9 mouse cellular contexts compared by ENCODE assay signal in the genomic region with DNA sequence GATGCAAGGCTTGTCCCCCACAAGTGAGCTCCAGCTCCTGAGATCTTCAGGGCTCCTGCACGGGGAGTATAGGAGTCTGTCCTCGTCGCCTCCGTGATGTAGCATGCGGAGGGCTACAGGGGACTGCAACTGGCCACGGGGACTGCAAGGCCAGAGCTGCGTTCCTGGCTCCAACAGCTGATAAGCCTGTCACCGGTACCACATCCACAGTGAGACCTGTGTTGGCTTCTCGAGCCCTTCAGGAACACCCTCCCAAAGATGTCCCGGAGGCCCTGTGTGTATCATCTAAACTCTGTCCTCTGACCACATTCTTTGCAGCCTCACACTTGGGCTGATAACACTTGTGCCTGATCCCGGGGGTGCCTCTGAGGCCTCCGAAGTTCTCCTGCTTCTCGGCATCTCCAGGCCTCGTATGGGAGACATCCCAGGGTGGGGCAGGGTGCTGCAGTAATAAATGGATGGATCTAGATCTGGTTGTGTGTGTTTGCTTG. TPM values are rescaled to one million over a fixed set of nuclear protein-coding genes. Genes with fewer than 3 reads are reported as not detected.
A peak's percentile ranks its signal among the peaks of the same experiment; 100 is the strongest.
DNase-seq lines count a peak whose midpoint lies in the region; ATAC-seq and TF ChIP-seq lines count a peak whose summit lies in the region.
"Had no signal": no experiment of that assay in that cellular context is flagged by ENCODE, and none has a peak within 500 bp of the region (broad histone marks: within the 10 kb centered on the region; RNA-seq: fewer than 3 reads in every experiment).

No protein-coding gene starts in this region.

- 32% methylated on average over 14 of the region's 14 CpGs for WGBS in forebrain, embryonic 10.5 days
- WGBS in forebrain, embryonic 14.5 days, result 35% methylated on average over 14 of the region's 14 CpGs
- 36% methylated on average over 14 of the region's 14 CpGs for WGBS in neural tube, embryonic 11.5 days
- 26% methylated on average over 14 of the region's 14 CpGs for WGBS in limb, embryonic 13.5 days

- intact Hi-C loops in left cerebral cortex, postnatal 36 days (cut with DNase I), result no loop called here

- peaks cover 70% of the 10 kb centered on the region for H3K27me3 ChIP-seq in forebrain, embryonic 10.5 days (ENCODE audit: poor library complexity, severe bottlenecking)
- H3K27me3 ChIP-seq in forebrain, embryonic 14.5 days (replicated peaks; ENCODE audit: control insufficient read depth, insufficient read depth, low read length), result no peaks in the 10 kb centered on the region
- H3K27me3 ChIP-seq in neural tube, embryonic 11.5 days (ENCODE audit: control insufficient read depth, insufficient read depth, low read length), result no peaks in the 10 kb centered on the region
- peaks cover 5% of the 10 kb centered on the region; the same call in 1 of the 2 replicates for H3K27me3 ChIP-seq in limb, embryonic 13.5 days
- peaks cover 11% of the 10 kb centered on the region for H3K27me3 ChIP-seq in myocyte (ENCODE audit: control insufficient read depth, insufficient read depth, insufficient read length)

- H3K9ac ChIP-seq in forebrain, embryonic 14.5 days (ENCODE audit: low read length), result no peak overlapping the region
- H3K9ac ChIP-seq in neural tube, embryonic 11.5 days (ENCODE audit: low read length), result no peak overlapping the region; the same call in 1 of the 2 replicates
- H3K9ac ChIP-seq in limb, embryonic 13.5 days, result no peak overlapping the region

- H3K36me3 ChIP-seq in forebrain, embryonic 10.5 days (replicated peaks), result no peaks in the 10 kb centered on the region
- H3K36me3 ChIP-seq in forebrain, embryonic 14.5 days (ENCODE audit: control insufficient read depth, insufficient read depth, low read length), result no peaks in the 10 kb centered on the region
- no peaks in the 10 kb centered on the region for H3K36me3 ChIP-seq in neural tube, embryonic 11.5 days (ENCODE audit: control insufficient read depth, insufficient read depth, low read length)
- no peaks in the 10 kb centered on the region for H3K36me3 ChIP-seq in limb, embryonic 13.5 days
- H3K36me3 ChIP-seq in myocyte (ENCODE audit: control insufficient read depth, insufficient read depth), result no peaks in the 10 kb centered on the region

- H3ac ChIP-seq in myocyte (ENCODE audit: control insufficient read depth, insufficient read length), result no peak overlapping the region

- H3K9me3 ChIP-seq in forebrain, embryonic 10.5 days, result no peaks in the 10 kb centered on the region
- no peaks in the 10 kb centered on the region for H3K9me3 ChIP-seq in forebrain, embryonic 14.5 days (replicated peaks; ENCODE audit: control insufficient read depth, low read length)
- H3K9me3 ChIP-seq in neural tube, embryonic 11.5 days (ENCODE audit: control insufficient read depth, low read length), result no peaks in the 10 kb centered on the region
- H3K9me3 ChIP-seq in limb, embryonic 13.5 days, result no peaks in the 10 kb centered on the region

- H3K27ac ChIP-seq in forebrain, embryonic 10.5 days, result peak overlapping the region; percentile 56
- no peak overlapping the region for H3K27ac ChIP-seq in forebrain, embryonic 14.5 days (ENCODE audit: low read depth, low read length)
- H3K27ac ChIP-seq in neural tube, embryonic 11.5 days (ENCODE audit: low read depth, low read length), result no peak overlapping the region
- H3K27ac ChIP-seq in limb, embryonic 13.5 days, result no peak overlapping the region

- ATAC-seq in forebrain, embryonic 14.5 days, result no peak
- ATAC-seq in neural tube, embryonic 11.5 days (ENCODE audit: insufficient read depth, low FRiP score, low TSS enrichment), result no peak
- ATAC-seq in limb, embryonic 13.5 days (ENCODE audit: low FRiP score, low read depth), result no peak

- H3K4me3 ChIP-seq in forebrain, embryonic 10.5 days, result peak overlapping the region; percentile 23; the same call in 1 of the 2 replicates
- no peak overlapping the region for H3K4me3 ChIP-seq in forebrain, embryonic 14.5 days (ENCODE audit: low read depth, low read length)
- H3K4me3 ChIP-seq in neural tube, embryonic 11.5 days (ENCODE audit: low read depth, low read length), result no peak overlapping the region
- no peak overlapping the region for H3K4me3 ChIP-seq in limb, embryonic 13.5 days
- no peak overlapping the region for H3K4me3 ChIP-seq in myocyte

- no peaks in the 10 kb centered on the region for H3K79me2 ChIP-seq in myocyte (ENCODE audit: control insufficient read depth, insufficient read depth)

- DNase-seq in forebrain, embryonic 10.5 days (ENCODE audit: extremely low spot score, low spot score), result no peak
- no peak for DNase-seq in forebrain, embryonic 14.5 days (ENCODE audit: low spot score)
- DNase-seq in neural tube, embryonic 11.5 days (ENCODE audit: low spot score), result no peak
- no peak for DNase-seq in neural tube, embryonic 10.5 days (ENCODE audit: extremely low spot score, low spot score)
- no peak for DNase-seq in left cerebral cortex, postnatal 36 days (ENCODE audit: low spot score in 2 of 2)
- no peak for DNase-seq in urinary bladder, postnatal 14 days (ENCODE audit: low spot score)
- DNase-seq: kidney, postnatal 14 days had no signal

- no peak for TF ChIP-seq POLR2A in myocyte (IDR thresholded peaks at IDR 0.05; ENCODE audit: insufficient read length, low read depth)

- peaks cover 57% of the 10 kb centered on the region for H3K4me1 ChIP-seq in forebrain, embryonic 10.5 days
- H3K4me1 ChIP-seq in forebrain, embryonic 14.5 days (ENCODE audit: control insufficient read depth, insufficient read depth, low read length), result peaks cover 42% of the 10 kb centered on the region
- H3K4me1 ChIP-seq in neural tube, embryonic 11.5 days (ENCODE audit: control insufficient read depth, insufficient read depth, low read length), result peaks cover 45% of the 10 kb centered on the region
- H3K4me1 ChIP-seq in limb, embryonic 13.5 days, result peaks cover 51% of the 10 kb centered on the region

- no peak overlapping the region for H3K4me2 ChIP-seq in forebrain, embryonic 14.5 days (ENCODE audit: low read length)
- H3K4me2 ChIP-seq in neural tube, embryonic 11.5 days (ENCODE audit: low read depth), result peak overlapping the region; percentile 32
- peak overlapping the region; percentile 46 for H3K4me2 ChIP-seq in limb, embryonic 13.5 days (replicated peaks)
- H3K4me2 ChIP-seq in myocyte (ENCODE audit: low read depth), result peak overlapping the region; percentile 60

TF ChIP-seq in myocyte, 11 proteins besides CTCF, POLR2A, EP300 and RAD21:
- no peak for TF ChIP-seq TCF3 (IDR thresholded peaks at IDR 0.05; ENCODE audit: insufficient read length, low read depth)
- no peak for TF ChIP-seq POLR2AphosphoS2 (IDR thresholded peaks at IDR 0.05; ENCODE audit: insufficient read length, low read depth)
- no peak for TF ChIP-seq SRF (IDR thresholded peaks at IDR 0.05; ENCODE audit: control insufficient read depth, insufficient read length, low read depth)
TF ChIP-seq in myocyte: peak in this region for 0.

RNA-seq across cellular contexts. Expression of a gene that starts 23.3 kb away (rescaled TPM):
- polyA plus RNA-seq in forebrain, embryonic 10.5 days (2016; fragmentation: Nextera tagmentation; extraction: Ambion mirVana), result 5.5 and 7.0 TPM in 2 replicates
- polyA plus RNA-seq in forebrain, embryonic 14.5 days (2014; fragmentation: Nextera tagmentation; extraction: Ambion mirVana), result 15.5 and 21.1 TPM in 2 replicates
- 33.7 and 40.9 TPM in 2 replicates for polyA plus RNA-seq in neural tube, embryonic 11.5 days (2014; fragmentation: Nextera tagmentation; extraction: Ambion mirVana)
- polyA plus RNA-seq in limb, embryonic 13.5 days (2015; fragmentation: Nextera tagmentation; extraction: Ambion mirVana), result 2.0 and 2.2 TPM in 2 replicates
- 0.01 TPM for polyA plus RNA-seq in myocyte (2012; fragmentation: generic; extraction: Trizol)
- 10 to 100 TPM in 1 of 2 experiments, 1 to 10 TPM in 1; 8.4 to 15.4 TPM for total RNA-seq in left cerebral cortex, postnatal 36 days (2021)
